Mouse (Mus musculus): ENCODE measurements at regions not wholly inside any gene's neighbourhood (a gene's known extent, or its start where the extent isn't known, plus 50 kb on each side); places are given as distances from the start of the nearest gene placed in this dataset.

- peak; percentile 53 for TF ChIP-seq CTCF (IDR thresholded peaks at IDR 0.05; ENCODE audit: low read depth)
- TF ChIP-seq EP300 (IDR thresholded peaks at IDR 0.05; ENCODE audit: low read depth): no peak
These were observed 85.0 kb upstream of the Tas2r134 start for GRCm38 (mm10) chr2:51542272-51542671.

All from liver, postnatal 0 days (tissue).